Mouse (Mus musculus): Measurements from ENCODE around the gene 4930563M21Rik.
"Not testable (repeated sequence)": the region's sequence is repeated elsewhere in the genome, so short reads cannot be mapped to it uniquely, and the experiment has no call there.

4930563M21Rik gene

DNA sequence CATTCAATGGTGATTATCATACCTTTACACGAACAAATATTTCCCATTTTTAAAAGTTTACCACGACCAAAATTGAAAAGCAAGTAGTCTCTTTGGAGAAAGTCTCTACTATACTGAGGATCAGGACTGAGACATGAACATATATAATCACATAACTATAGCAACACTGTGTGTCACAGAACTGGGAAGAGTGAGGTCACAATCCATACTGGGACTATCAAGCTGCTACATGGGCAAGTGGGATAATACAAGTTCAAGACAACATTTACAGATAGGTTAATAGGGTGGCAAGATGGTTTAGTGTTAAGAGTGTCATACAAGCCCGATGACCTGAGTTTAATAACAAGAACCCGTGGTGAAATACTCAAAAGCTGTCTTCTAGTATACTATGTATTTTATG is at the start of gene 4930563M21Rik:
TSS of gene 4930563M21Rik (minus strand) at position 101 of the 400 bp plus-strand sequence.
- DNase-seq (ENCODE audit: low spot score in 2 of 2): no peak

DNA sequence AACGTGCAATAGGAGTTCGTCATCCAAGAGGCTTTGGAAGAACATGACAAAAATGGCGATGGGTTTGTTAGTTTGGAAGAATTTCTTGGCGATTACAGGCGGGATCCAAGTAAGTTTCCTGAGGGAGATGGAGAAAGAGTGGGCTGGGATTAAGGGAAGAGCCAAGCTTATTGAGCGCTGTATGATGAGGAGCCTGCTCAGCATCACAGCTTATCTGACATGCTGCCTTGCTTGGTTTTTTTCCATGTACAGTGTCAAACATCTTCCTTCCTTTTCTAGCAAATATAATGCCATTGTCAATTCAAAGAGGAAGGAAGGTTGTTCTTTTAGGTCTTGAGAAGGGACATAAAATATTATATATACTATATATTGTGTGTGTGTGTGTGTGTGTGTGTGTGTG is 45.8 kb upstream of the 4930563M21Rik start:
- DNase-seq (ENCODE audit: low spot score in 2 of 2): no peak

DNA sequence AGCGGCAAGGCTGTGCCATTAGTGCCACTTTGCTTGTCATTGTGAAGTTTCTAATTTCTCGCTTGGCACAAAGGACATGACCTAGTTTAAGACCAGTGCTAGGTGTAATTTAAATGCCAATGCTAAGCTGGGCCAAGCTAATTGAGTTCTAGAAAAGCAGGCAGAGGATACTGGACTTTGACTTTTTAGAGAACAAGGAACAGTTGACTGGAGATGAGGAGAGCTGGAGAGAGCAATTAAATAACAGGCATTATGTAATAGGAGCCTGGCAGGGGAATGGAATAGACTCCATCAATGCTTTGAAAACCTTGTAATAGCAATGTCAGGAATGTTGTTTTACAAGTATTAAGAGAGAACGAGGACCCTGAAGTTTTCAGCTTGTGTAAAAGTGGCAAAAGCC is 43.4 kb upstream of the 4930563M21Rik start:
- no peak for DNase-seq (ENCODE audit: low spot score in 2 of 2)

DNA sequence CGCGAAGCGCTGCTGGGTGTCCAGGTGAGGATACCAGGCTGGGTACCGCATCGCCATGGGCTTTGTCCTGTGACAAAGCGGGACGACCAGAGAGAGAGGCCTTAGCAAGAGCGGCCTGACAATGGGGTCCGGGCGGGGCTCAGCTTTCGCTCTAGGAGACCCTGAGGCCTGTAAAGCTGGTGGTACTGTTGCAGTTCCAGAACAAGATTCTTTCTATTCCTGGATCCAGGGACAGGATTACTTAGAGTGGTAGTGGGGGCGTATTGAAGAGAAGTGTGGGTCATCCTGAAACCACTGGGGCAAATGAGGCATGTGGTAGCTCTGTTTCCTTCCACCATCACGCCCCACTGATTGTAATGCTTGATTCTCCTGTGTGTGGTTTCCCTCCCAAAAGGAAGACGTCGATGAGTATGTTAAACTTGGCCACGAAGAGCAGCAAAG is 31.9 kb upstream of the 4930563M21Rik start:
- DNase-seq (ENCODE audit: low spot score in 2 of 2): no peak

DNA sequence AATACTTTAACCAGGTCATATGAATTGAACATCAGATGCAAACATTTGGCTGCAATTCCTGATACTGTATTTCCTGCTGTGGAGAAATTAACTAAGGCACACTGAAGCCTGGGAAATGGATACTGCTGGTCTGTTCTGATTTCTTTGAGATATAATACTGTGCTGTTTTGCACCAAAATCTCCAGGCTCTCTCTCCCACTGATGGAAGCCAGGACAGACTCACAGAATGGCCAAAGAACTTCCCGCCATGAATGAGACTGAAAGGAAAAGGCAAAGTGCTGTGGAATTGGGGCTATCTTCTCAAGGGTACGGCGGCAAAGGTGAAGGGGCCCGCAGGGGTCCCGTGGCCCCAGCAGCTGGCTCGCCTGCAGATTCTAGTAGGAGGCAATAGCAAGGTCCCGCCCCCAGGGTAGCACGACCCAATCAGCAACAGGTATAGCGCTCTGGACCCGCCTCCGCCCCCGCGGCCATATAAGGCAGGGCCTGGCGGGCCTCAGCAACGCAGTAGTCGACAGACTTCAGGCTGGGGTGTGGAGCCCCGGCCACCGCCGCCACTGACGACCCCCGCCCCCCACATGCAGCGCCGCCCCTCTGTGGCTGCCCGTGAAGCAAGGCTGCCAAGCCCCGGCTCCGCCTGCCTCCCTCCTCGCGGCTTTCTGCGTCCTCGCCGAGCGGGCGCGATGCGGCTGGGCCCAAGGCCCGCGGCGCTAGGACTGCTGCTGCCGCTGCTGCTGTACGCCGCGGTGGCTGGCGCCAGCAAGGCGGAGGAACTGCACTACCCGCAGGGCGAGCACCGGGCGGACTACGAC is 31.2 kb upstream of the 4930563M21Rik start, which contains the start of gene Rcn2:
TSS of gene Rcn2 (plus strand) at position 474 of the 809 bp plus-strand sequence.
- peak; percentile 93 for DNase-seq (ENCODE audit: low spot score in 2 of 2)

DNA sequence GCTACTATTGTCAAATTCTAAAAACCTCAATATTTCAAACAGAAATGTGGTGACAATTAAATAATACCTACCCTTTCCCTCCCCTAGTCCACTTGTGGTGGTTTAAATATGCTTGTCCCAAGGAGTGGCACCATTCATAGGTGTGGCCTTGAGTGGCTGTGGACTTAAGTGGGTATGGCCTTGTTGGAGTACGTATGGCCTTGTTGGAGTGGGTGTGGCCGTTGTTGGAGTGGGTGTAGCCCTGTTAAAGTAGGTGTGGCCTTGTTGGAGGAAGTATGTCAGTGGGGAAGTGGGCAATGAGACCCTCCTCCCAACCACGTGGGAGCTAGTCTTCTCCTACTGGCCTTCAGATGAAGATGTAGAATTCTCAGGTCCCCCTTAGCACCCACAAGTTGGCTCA is 21.9 kb upstream of the 4930563M21Rik start:
- no peak for DNase-seq (ENCODE audit: low spot score in 2 of 2)

DNA sequence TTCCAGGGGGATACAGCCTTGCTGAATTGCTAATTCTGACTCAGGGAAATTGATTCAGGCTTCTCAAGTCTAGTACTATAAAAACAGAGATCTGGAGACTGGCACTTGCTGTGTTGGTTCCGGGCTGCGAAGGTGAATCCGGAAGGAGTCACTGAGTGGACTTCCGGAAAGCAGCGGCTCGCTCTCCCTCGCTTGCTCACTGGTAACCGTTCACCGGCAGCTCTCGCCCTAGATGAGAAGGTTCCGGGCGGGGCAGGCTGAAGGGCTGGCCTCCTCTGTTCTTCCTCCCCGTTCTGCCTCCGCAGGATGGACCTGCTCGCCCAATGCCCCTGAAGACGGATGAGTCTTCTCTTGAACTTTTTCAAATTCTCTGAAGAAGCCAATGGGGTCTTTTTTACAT is 16.9 kb upstream of the 4930563M21Rik start:
- no peak for DNase-seq (ENCODE audit: low spot score in 2 of 2)

DNA sequence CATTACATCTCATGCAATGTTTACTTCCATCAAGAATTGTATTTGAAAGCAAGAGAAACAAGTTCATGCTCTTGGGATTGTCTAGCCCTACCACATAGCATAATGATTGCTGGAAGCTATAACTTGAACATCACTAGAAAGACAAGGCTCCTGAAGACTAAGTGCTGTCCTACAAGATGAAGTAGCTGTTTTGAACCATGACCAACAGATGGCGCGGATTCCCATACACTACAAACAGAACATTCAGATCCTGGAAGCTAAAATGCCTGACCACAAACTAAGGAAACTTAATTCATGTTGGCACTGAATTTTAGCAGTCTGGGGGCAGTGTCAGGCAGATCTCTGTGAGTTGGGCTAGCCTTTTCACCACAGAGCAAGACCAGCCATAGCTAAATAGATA is 14.4 kb upstream of the 4930563M21Rik start:
- no peak for DNase-seq (ENCODE audit: low spot score in 2 of 2)

DNA sequence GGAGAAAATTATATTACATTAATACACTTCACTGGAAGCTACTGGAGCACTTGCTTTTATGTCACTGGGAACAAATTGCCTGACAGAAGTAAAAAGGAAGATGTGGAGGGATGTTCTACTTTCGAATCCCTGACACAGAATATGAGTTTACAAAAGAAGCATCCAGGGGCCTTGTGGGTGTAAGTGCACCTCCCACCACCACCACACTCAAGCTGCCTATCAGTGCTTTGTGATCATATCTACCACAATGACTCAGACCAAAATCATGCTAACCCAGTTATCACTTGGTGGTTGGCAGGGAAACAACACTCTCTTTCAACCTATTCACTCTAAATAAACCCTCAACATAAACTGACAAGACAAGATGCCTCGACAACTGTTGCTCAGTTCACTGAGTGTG is 5.7 kb downstream of the 4930563M21Rik start:
- not testable (repeated sequence) for DNase-seq (ENCODE audit: low spot score in 2 of 2)

DNA sequence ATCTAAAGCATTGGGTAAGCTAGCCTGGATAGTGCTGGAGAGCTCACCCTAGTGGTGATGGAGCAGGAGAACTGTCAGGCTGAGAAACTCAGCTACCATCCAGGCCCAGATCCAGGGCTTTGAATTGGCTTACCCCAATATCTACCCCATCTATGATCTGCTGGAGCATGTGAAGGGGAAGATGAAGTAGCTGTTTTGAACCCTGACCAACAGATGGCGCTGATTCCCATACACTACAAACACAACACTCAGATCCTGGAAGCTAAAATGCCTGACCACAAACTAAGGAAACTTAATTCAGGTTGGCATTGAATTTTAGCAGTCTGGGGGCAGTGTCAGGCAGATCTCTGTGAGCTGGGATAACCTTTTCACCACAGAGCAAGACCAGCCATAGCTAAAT is 63.5 kb downstream of the 4930563M21Rik start:
- no peak for DNase-seq (ENCODE audit: low spot score in 2 of 2)

DNA sequence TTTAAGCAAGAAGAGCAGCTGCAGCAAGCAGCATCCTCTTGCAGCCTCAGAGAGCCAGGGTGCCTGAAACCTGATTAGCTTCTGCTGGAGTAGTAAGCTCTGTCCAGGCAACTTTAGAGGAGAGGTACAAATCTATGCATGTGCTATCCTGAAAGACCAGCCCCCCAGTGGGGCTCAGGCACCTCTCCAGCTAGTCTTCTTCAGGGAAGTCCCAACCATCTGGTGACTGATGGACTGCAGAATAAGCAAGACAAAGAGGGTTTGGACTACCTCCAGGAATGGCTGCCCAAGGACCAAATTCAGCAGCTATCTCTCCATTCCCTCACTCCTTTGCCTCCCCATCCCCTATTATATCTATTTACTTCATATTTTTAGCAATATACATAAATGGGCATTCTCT is 69.0 kb downstream of the 4930563M21Rik start:
- DNase-seq (ENCODE audit: low spot score in 2 of 2): no peak

DNA sequence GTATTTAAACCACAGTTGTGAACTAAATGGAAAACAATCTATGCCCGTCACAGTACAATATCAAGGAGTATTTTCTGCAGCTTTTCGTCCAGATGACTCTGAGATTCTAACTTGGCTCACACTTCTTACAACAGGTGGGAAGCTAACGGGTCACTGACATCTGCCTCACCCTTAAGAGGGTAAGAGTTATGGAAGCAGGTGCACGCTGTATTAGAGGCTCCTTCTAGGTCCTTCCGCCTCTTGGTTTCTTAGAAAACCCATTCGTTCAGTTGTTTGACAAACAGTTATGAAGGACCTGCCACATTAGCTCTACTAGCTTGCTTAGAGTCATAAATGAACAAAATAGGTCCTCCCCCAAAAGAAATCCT is 71.7 kb downstream of the 4930563M21Rik start:
- no peak for DNase-seq (ENCODE audit: low spot score in 2 of 2)

DNA sequence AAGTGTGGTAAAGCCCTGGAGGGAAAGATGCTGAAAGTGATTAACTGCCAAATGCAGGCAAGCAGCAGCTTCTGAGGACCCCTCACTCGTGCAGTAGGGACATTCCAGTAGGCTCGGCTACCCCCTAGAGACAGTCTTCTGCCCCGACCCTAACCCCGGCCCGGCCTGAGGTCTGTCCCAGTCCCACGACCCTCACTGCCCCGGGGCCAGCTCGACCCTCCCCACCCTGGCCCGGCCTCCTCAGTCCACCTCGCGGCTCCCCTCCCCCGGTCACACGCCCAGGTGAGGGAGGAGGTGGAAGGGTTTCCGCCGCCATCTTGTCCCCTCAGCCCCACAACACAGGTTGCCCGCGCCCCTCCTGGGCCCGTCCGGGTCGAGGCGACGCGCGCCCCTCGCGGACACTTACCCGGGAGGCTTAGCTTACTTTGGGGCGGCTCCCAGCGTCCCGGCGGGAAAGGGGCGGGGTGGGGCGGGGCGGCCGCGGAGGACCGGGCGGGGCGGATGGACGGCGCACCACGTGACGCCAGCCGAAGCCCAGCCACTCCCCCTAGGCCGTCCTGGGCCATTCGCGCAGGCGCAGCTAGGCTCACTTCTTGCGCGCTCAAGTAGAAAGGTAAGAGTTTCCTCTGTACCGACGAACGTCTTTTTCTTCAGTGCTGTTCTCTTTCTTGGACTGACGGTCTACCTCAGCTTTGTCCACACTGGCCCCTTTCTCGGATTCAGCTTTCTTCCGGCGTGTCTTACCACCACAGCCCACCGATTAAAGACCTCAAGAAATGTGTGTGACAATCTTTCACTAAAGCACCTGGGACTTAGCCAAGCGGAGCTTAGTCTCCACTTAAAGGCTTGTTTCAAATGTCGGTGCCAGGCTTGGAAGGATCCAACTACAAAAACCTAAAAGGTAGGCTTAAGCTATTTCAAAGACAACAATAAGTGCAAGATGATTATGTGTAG is 72.4 kb downstream of the 4930563M21Rik start, which contains the start of gene Scaper:
TSS of gene Scaper (minus strand) at position 456 of the 954 bp plus-strand sequence.
- DNase-seq (ENCODE audit: low spot score in 2 of 2): peak; percentile 77

DNA sequence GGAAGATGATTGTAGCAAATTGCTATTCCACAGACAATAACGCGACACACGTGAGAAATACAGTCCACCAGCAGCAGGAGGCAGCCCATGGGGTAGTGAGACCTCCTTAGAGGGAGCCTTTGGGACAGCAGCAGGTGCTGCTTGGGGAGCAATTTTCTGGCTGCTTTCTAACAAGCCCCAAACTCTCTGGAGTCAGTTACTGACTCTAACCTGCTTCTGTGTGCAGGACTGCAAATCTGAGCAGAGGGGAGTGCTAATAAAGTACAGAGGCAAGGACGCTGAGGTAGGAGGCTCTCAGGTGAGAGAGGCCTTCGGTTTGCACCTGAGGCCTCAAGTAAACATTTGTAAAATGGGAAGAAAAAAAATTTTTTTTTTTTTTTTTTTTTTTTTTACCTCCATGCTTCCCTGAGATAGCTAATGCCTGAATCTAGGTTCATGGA is 73.1 kb downstream of the 4930563M21Rik start:
- no peak for DNase-seq (ENCODE audit: low spot score in 2 of 2)

DNA sequence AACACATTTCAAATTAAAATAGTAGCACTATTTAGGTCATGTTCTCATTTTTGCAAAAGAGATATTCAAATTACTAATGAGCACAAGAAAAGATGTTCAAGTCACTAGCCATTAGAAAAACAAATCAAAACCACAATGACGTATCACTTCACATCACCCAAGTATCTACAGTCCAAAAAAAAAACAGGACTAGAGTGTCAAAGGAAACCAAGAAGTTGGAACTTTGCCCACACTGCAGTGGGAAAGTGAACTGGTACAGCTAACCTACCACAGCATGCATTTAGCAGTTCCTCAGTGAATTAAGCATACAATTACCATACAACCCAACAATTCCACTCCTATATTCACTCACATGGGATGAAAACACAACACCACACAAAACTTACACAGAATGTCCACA is 77.9 kb downstream of the 4930563M21Rik start:
- no peak for DNase-seq (ENCODE audit: low spot score in 2 of 2)

DNA sequence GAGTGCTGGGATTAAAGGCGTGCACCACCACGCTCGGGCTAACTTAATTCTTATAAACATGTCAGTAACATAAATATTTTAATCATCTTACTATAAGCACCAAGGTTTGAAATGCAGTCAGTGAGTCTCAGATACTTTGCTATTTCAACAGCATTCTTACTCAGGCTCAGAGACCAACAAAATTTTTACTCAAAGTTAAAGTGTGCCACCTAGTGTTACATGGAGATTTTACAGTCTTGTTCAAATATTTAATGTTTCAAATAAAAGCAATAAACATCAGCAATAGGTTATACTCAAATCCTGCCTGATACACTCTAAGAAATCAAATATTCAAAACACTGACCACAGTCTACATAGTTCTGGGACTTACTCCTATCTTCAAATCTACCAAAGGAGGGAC is 91.8 kb downstream of the 4930563M21Rik start:
- DNase-seq (ENCODE audit: low spot score in 2 of 2): no peak

DNA sequence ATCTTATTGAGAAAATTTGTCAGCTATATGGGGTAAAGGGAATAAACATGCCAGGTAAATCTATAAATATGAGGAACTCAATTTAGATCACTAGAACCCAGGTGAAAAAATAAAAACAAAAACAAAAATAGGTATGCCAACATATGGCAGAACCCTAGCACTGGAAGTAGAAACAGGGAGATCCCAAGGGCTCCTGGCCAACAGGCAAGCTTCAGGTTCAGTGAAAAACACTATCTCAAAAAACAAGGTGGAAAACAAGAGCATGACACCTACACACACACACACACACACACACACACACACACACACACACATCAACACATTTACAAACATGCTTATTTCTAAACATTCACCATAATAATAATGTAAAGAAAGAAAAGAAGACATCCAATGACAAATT is 93.6 kb downstream of the 4930563M21Rik start:
- no peak for DNase-seq (ENCODE audit: low spot score in 2 of 2)
